Mouse (Mus musculus) neural tube, embryonic 11.5 days (tissue): Measurements from ENCODE around the gene St7. TPM values are rescaled to one million over a fixed set of nuclear protein-coding genes. Genes with fewer than 3 reads are reported as not detected.

ENCODE experiments used
- ATAC-seq: fragments of 200-750 bp; cut with Nextera tagmentation; 2 replicates; pipeline ENCODE4 v1.8.0; 2017; ENCODE audit warnings: moderate number of reproducible peaks, mild to moderate bottlenecking, moderate TSS enrichment, moderate library complexity; ENCODE audit not compliant: insufficient read depth, low FRiP score, low TSS enrichment
- DNase-seq: peaks from one replicate; pipeline ENCODE4 v3.0.0-alpha.2; 2015; ENCODE audit warnings: low spot score
- H3K27ac ChIP-seq: fragments of 300-500 bp; sonication (generic); 2 replicates; pipeline ENCODE4 v1.5.1; 2014; ENCODE audit warnings: low read depth, mild to moderate bottlenecking, low read length
- H3K27me3 ChIP-seq: fragments of 300-500 bp; sonication (generic); 2 replicates; pipeline ENCODE4 v1.6.1; 2014; ENCODE audit warnings: mild to moderate bottlenecking, low read length, mixed read lengths; ENCODE audit not compliant: control insufficient read depth, insufficient read depth
- H3K36me3 ChIP-seq: fragments of 300-500 bp; sonication (generic); 2 replicates; pipeline ENCODE4 v1.6.1; 2014; ENCODE audit warnings: mild to moderate bottlenecking, low read length, moderate library complexity, mixed read lengths; ENCODE audit not compliant: control insufficient read depth, insufficient read depth
- H3K4me1 ChIP-seq: fragments of 300-500 bp; sonication (generic); 2 replicates; pipeline ENCODE4 v1.6.1; 2014; ENCODE audit warnings: low read length, mixed read lengths; ENCODE audit not compliant: control insufficient read depth, insufficient read depth
- H3K4me2 ChIP-seq: fragments of 300-500 bp; sonication (generic); 2 replicates; pipeline ENCODE4 v1.6.1; 2014; ENCODE audit warnings: low read depth, mild to moderate bottlenecking, moderate library complexity
- H3K4me3 ChIP-seq: fragments of 300-500 bp; sonication (generic); 2 replicates; pipeline ENCODE4 v1.5.1; 2014; ENCODE audit warnings: low read depth, low read length
- H3K9ac ChIP-seq: fragments of 300-500 bp; sonication (generic); 2 replicates; pipeline ENCODE4 v1.6.1; 2014; ENCODE audit warnings: mild to moderate bottlenecking, low read length
- H3K9me3 ChIP-seq: fragments of 300-500 bp; sonication (generic); 2 replicates; pipeline ENCODE4 v1.6.1; 2016; ENCODE audit warnings: low read length; ENCODE audit not compliant: control insufficient read depth
- WGBS: fragments of 180-500 bp; shearing (Covaris S2); extraction: QIAGEN DNeasy Blood & Tissue Kit; methylation state at CpG from one replicate; pipeline ENCODE4 v1.1.7; 2014; 5-methylcytosine and 5-hydroxymethylcytosine counted together
- polyA plus RNA-seq: library from polyadenylated mRNA; unstranded; fragments of >200 nt; fragmentation: Nextera tagmentation; extraction: Ambion mirVana; gene quantifications from 2 replicates; pipeline ENCODE4 v1.2.1, GENCODE M21; 2014

The St7 gene
- polyA plus RNA-seq, 1 experiment from 2014 or later: 41.8 TPM

- H3K9ac ChIP-seq: no peak overlapping the region
- DNase-seq (no peak), ATAC-seq (no peak)
- no peaks in the 10 kb centered on the region for H3K4me1 ChIP-seq
- H3K9me3 ChIP-seq: no peaks in the 10 kb centered on the region
- H3K4me3 ChIP-seq: no peak overlapping the region
- no peaks in the 10 kb centered on the region for H3K36me3 ChIP-seq
- H3K27me3 ChIP-seq: no peaks in the 10 kb centered on the region
- no peak overlapping the region for H3K27ac ChIP-seq
- no peak overlapping the region for H3K4me2 ChIP-seq
- 89% methylated on average over 3 of the region's 3 CpGs for whole genome bisulfite sequencing
Observed at GRCm38 (mm10) chr6:17895562-17895961, 202.8 kb downstream of the St7 start.

- no peak for ATAC-seq
- DNase-seq: no peak
- H3K4me3 ChIP-seq: no peak overlapping the region
- H3K9ac ChIP-seq: no peak overlapping the region
- H3K27ac ChIP-seq: no peak overlapping the region
- no peaks in the 10 kb centered on the region; the same call in 1 of the 2 replicates for H3K36me3 ChIP-seq
- WGBS: 88% methylated on average over 1 of the region's 1 CpGs
- no peak overlapping the region for H3K4me2 ChIP-seq
- H3K9me3 ChIP-seq: no peaks in the 10 kb centered on the region
- no peaks in the 10 kb centered on the region for H3K27me3 ChIP-seq
- H3K4me1 ChIP-seq: no peaks in the 10 kb centered on the region
Observed at GRCm38 (mm10) chr6:17898539-17898938, 205.8 kb downstream of the St7 start.

- Histone ChIP-seq H3K27me3 (no peaks in the 10 kb centered on the region), H3K4me1 (peaks cover 3% of the 10 kb centered on the region; the same call in 1 of the 2 replicates), H3K4me3 (no peak overlapping the region), H3K9ac (no peak overlapping the region), H3K9me3 (no peaks in the 10 kb centered on the region), H3K4me2 (no peak overlapping the region), H3K27ac (no peak overlapping the region), H3K36me3 (no peaks in the 10 kb centered on the region; the same call in 1 of the 2 replicates)
- ATAC-seq (no peak), DNase-seq (no peak)
- WGBS: 91% methylated on average over 3 of the region's 3 CpGs
Observed at GRCm38 (mm10) chr6:17903355-17903754, 210.6 kb downstream of the St7 start.

GRCm38 (mm10) chr6:17905776-17906175 lies 213.0 kb downstream of the St7 start:
- peaks cover 3% of the 10 kb centered on the region; the same call in 1 of the 2 replicates for H3K4me1 ChIP-seq
- H3K4me3 ChIP-seq: no peak overlapping the region
- ATAC-seq (peak; percentile 16; the same call in 1 of the 2 replicates), DNase-seq (no peak)
- H3K9ac ChIP-seq: no peak overlapping the region
- no peak overlapping the region for H3K4me2 ChIP-seq
- 39% methylated on average over 3 of the region's 3 CpGs for WGBS
- H3K27ac ChIP-seq: no peak overlapping the region
- H3K27me3 ChIP-seq: no peaks in the 10 kb centered on the region
- H3K9me3 ChIP-seq: no peaks in the 10 kb centered on the region
- H3K36me3 ChIP-seq: no peaks in the 10 kb centered on the region; the same call in 1 of the 2 replicates

- 15% methylated on average over 6 of the region's 6 CpGs for whole genome bisulfite sequencing
- H3K9ac ChIP-seq: no peak overlapping the region
- no peak for DNase-seq
- H3K4me2 ChIP-seq: no peak overlapping the region
- no peak for ATAC-seq
- no peaks in the 10 kb centered on the region; the same call in 1 of the 2 replicates for H3K36me3 ChIP-seq
- H3K27ac ChIP-seq: no peak overlapping the region
- no peaks in the 10 kb centered on the region for H3K9me3 ChIP-seq
- H3K27me3 ChIP-seq: no peaks in the 10 kb centered on the region
- peaks cover 3% of the 10 kb centered on the region; the same call in 1 of the 2 replicates for H3K4me1 ChIP-seq
- no peak overlapping the region for H3K4me3 ChIP-seq
Observed at GRCm38 (mm10) chr6:17906289-17906688, 213.6 kb downstream of the St7 start.

- Histone ChIP-seq H3K36me3 (no peaks in the 10 kb centered on the region), H3K9me3 (no peaks in the 10 kb centered on the region), H3K27ac (no peak overlapping the region), H3K4me3 (no peak overlapping the region), H3K9ac (no peak overlapping the region), H3K27me3 (no peaks in the 10 kb centered on the region), H3K4me1 (no peaks in the 10 kb centered on the region), H3K4me2 (no peak overlapping the region)
- WGBS: 72% methylated on average over 6 of the region's 6 CpGs
- ATAC-seq: no peak
- DNase-seq: no peak
Observed at GRCm38 (mm10) chr6:17912312-17912711, 219.6 kb downstream of the St7 start.

GRCm38 (mm10) chr6:17912825-17913224 lies 220.1 kb downstream of the St7 start:
- DNase-seq (no peak), ATAC-seq (no peak)
- no peaks in the 10 kb centered on the region for H3K36me3 ChIP-seq
- WGBS: 74% methylated on average over 2 of the region's 2 CpGs
- no peak overlapping the region for H3K27ac ChIP-seq
- no peak overlapping the region for H3K4me3 ChIP-seq
- no peaks in the 10 kb centered on the region for H3K4me1 ChIP-seq
- H3K9me3 ChIP-seq: no peaks in the 10 kb centered on the region
- H3K9ac ChIP-seq: no peak overlapping the region
- H3K4me2 ChIP-seq: no peak overlapping the region
- H3K27me3 ChIP-seq: no peaks in the 10 kb centered on the region

GRCm38 (mm10) chr6:17913315-17913714 lies 220.6 kb downstream of the St7 start:
- Histone ChIP-seq H3K4me1 (no peaks in the 10 kb centered on the region), H3K4me3 (no peak overlapping the region), H3K4me2 (no peak overlapping the region), H3K9ac (no peak overlapping the region), H3K9me3 (no peaks in the 10 kb centered on the region), H3K27me3 (no peaks in the 10 kb centered on the region), H3K27ac (no peak overlapping the region), H3K36me3 (no peaks in the 10 kb centered on the region)
- 92% methylated on average over 1 of the region's 1 CpGs for WGBS
- DNase-seq: no peak
- no peak for ATAC-seq

- no peaks in the 10 kb centered on the region for H3K36me3 ChIP-seq
- ATAC-seq (no peak), DNase-seq (no peak)
- H3K9ac ChIP-seq: no peak overlapping the region
- H3K9me3 ChIP-seq: no peaks in the 10 kb centered on the region
- H3K27me3 ChIP-seq: no peaks in the 10 kb centered on the region
- WGBS: 82% methylated on average over 3 of the region's 3 CpGs
- no peak overlapping the region for H3K4me2 ChIP-seq
- H3K27ac ChIP-seq: no peak overlapping the region
- H3K4me3 ChIP-seq: no peak overlapping the region
- H3K4me1 ChIP-seq: no peaks in the 10 kb centered on the region
Observed at GRCm38 (mm10) chr6:17914300-17914699, 221.6 kb downstream of the St7 start.
